Mouse (Mus musculus): ENCODE measurements around the gene H2al1h. TPM values are rescaled to one million over a fixed set of nuclear protein-coding genes. Genes with fewer than 3 reads are reported as not detected.
"Not testable (repeated sequence)": the region's sequence is repeated elsewhere in the genome, so short reads cannot be mapped to it uniquely, and the experiment has no call there.

H2al1h gene
- not detected in 2 replicates for polyA plus RNA-seq (2014; fragmentation: Nextera tagmentation; extraction: Ambion mirVana)

- not testable (repeated sequence) for H3K27ac ChIP-seq (replicated peaks; ENCODE audit: low read depth, low read length); H3K9me3 ChIP-seq (replicated peaks; ENCODE audit: control insufficient read depth, low read length); H3K4me1 ChIP-seq (ENCODE audit: control insufficient read depth, insufficient read depth, low read length); ATAC-seq (replicated peaks; ENCODE audit: insufficient number of reproducible peaks, low FRiP score, low TSS enrichment, low read depth); H3K9ac ChIP-seq (replicated peaks; ENCODE audit: low read length); H3K4me3 ChIP-seq (ENCODE audit: low read depth, low read length); DNase-seq (ENCODE audit: low spot score); H3K36me3 ChIP-seq (replicated peaks; ENCODE audit: control insufficient read depth, insufficient read depth, low read depth, low read length); H3K27me3 ChIP-seq (ENCODE audit: control insufficient read depth, insufficient read depth, low read length); H3K4me2 ChIP-seq (ENCODE audit: low read depth, low read length)
- no CpG with 5 or more reads among the region's 6 CpGs for WGBS
Observed at GRCm38 (mm10) chrX:11321192-11321591, at the start of gene H2al1h. H2al1h (plus strand) TSS chrX:11321492.

DNA sequence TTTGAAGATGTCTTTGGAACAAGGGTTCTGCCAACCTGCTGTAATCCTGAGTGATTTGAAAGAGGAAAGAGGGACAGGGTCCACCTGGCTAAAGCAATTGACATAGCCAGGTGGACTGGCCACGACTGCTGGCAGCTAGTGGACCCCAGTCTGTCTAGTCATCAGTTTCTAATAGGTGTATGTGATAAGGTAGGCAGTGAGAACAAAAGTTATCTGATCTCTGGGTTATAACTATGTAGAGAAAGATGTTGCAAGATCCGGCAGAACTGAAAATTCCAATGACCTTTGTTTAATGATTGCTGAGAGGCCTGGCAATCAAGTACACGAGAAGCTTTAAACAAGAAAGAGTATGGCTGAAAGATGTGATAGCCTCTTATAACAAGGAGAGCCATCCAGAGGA is 48.1 kb upstream of the H2al1h start:
- H3K27ac ChIP-seq (replicated peaks; ENCODE audit: low read depth, low read length): no peak overlapping the region
- no peak overlapping the region for H3K9ac ChIP-seq (replicated peaks; ENCODE audit: low read length)
- ATAC-seq (replicated peaks; ENCODE audit: insufficient number of reproducible peaks, low FRiP score, low TSS enrichment, low read depth) (no peak), DNase-seq (ENCODE audit: low spot score) (no peak)
- no peaks in the 10 kb centered on the region for H3K4me1 ChIP-seq (ENCODE audit: control insufficient read depth, insufficient read depth, low read length)
- H3K4me3 ChIP-seq (ENCODE audit: low read depth, low read length): no peak overlapping the region
- H3K9me3 ChIP-seq (replicated peaks; ENCODE audit: control insufficient read depth, low read length): no peaks in the 10 kb centered on the region
- no peaks in the 10 kb centered on the region for H3K36me3 ChIP-seq (replicated peaks; ENCODE audit: control insufficient read depth, insufficient read depth, low read depth, low read length)
- 81% methylated on average over 3 of the region's 3 CpGs for WGBS
- no peaks in the 10 kb centered on the region for H3K27me3 ChIP-seq (ENCODE audit: control insufficient read depth, insufficient read depth, low read length)
- H3K4me2 ChIP-seq (ENCODE audit: low read depth, low read length): no peak overlapping the region

GRCm38 (mm10) chrX:11277083-11277482 is 44.2 kb upstream of the H2al1h start:
- H3K9me3 ChIP-seq (replicated peaks; ENCODE audit: control insufficient read depth, low read length): no peaks in the 10 kb centered on the region
- WGBS: 78% methylated on average over 6 of the region's 6 CpGs
- H3K4me1 ChIP-seq (ENCODE audit: control insufficient read depth, insufficient read depth, low read length): no peaks in the 10 kb centered on the region
- H3K36me3 ChIP-seq (replicated peaks; ENCODE audit: control insufficient read depth, insufficient read depth, low read depth, low read length): no peaks in the 10 kb centered on the region
- H3K4me3 ChIP-seq (ENCODE audit: low read depth, low read length): no peak overlapping the region
- H3K9ac ChIP-seq (replicated peaks; ENCODE audit: low read length): no peak overlapping the region
- no peak overlapping the region for H3K27ac ChIP-seq (replicated peaks; ENCODE audit: low read depth, low read length)
- H3K4me2 ChIP-seq (ENCODE audit: low read depth, low read length): no peak overlapping the region
- DNase-seq (ENCODE audit: low spot score) (no peak), ATAC-seq (replicated peaks; ENCODE audit: insufficient number of reproducible peaks, low FRiP score, low TSS enrichment, low read depth) (no peak)
- no peaks in the 10 kb centered on the region for H3K27me3 ChIP-seq (ENCODE audit: control insufficient read depth, insufficient read depth, low read length)

- Histone ChIP-seq H3K4me3 (ENCODE audit: low read depth, low read length) (no peak overlapping the region), H3K27ac (replicated peaks; ENCODE audit: low read depth, low read length) (no peak overlapping the region), H3K9ac (replicated peaks; ENCODE audit: low read length) (no peak overlapping the region), H3K36me3 (replicated peaks; ENCODE audit: control insufficient read depth, insufficient read depth, low read depth, low read length) (no peaks in the 10 kb centered on the region), H3K9me3 (replicated peaks; ENCODE audit: control insufficient read depth, low read length) (no peaks in the 10 kb centered on the region), H3K4me1 (ENCODE audit: control insufficient read depth, insufficient read depth, low read length) (no peaks in the 10 kb centered on the region), H3K27me3 (ENCODE audit: control insufficient read depth, insufficient read depth, low read length) (no peaks in the 10 kb centered on the region), H3K4me2 (ENCODE audit: low read depth, low read length) (no peak overlapping the region)
- no peak for DNase-seq (ENCODE audit: low spot score)
- ATAC-seq (replicated peaks; ENCODE audit: insufficient number of reproducible peaks, low FRiP score, low TSS enrichment, low read depth): no peak
- 60% methylated on average over 2 of the region's 2 CpGs for WGBS
Observed at GRCm38 (mm10) chrX:11280741-11281140, 40.6 kb upstream of the H2al1h start.

DNA sequence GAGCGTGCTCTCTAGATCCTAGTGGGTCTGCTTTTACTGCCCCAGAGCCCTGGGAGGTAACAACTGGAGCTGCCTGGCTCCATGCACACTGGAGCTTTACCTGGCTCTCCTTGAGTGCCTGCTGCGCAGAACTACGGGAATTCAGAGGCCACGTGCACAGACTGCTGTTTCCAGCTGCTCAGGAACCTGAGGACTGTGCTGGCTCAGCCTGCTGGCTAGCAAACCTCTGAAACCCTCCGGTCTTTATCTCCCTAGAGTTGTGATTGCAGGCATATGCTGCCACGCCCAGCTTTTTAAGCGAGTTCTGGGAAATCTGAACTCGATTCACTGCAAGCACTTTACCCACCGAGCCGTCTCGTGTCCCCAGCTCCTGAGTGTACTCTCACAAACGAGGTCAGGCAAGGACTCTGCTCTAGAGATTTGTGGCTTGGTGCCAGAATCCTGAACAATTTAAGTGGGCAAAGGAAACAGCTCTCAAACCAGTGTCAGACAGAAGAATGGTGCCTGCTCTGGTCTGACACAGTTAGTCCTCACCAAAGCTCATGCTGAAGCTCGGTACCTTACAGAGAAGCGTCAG is 32.9 kb upstream of the H2al1h start:
- H3K9ac ChIP-seq (replicated peaks; ENCODE audit: low read length): no peak overlapping the region
- H3K9me3 ChIP-seq (replicated peaks; ENCODE audit: control insufficient read depth, low read length): no peaks in the 10 kb centered on the region
- DNase-seq (ENCODE audit: low spot score) (no peak), ATAC-seq (replicated peaks; ENCODE audit: insufficient number of reproducible peaks, low FRiP score, low TSS enrichment, low read depth) (no peak)
- no peak overlapping the region for H3K27ac ChIP-seq (replicated peaks; ENCODE audit: low read depth, low read length)
- H3K4me2 ChIP-seq (ENCODE audit: low read depth, low read length): no peak overlapping the region
- no peaks in the 10 kb centered on the region for H3K4me1 ChIP-seq (ENCODE audit: control insufficient read depth, insufficient read depth, low read length)
- no peaks in the 10 kb centered on the region for H3K27me3 ChIP-seq (ENCODE audit: control insufficient read depth, insufficient read depth, low read length)
- 76% methylated on average over 14 of the region's 14 CpGs for WGBS
- H3K4me3 ChIP-seq (ENCODE audit: low read depth, low read length): no peak overlapping the region
- no peaks in the 10 kb centered on the region for H3K36me3 ChIP-seq (replicated peaks; ENCODE audit: control insufficient read depth, insufficient read depth, low read depth, low read length)

DNA sequence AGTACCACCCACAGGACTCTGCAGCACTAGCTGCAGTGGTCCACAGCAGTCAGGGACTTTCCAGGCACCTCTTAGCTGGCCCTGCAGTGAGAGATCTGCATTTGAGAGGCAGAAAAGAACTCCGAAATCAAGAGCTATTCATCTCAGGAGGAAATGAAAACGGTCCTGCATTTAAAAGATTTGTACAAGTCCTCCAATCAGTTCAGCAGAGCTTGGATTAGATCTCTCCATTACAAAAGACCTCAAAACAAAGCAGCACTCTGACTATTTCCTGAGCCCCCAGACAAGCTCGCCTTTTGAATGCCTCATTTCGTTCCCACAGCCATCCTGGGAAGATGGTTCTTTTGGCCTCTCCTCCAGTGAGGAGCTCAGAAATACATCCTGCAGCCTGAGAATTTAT is 32.0 kb upstream of the H2al1h start:
- 69% methylated on average over 4 of the region's 4 CpGs for WGBS
- Histone ChIP-seq H3K4me2 (ENCODE audit: low read depth, low read length) (no peak overlapping the region), H3K9me3 (replicated peaks; ENCODE audit: control insufficient read depth, low read length) (no peaks in the 10 kb centered on the region), H3K27ac (replicated peaks; ENCODE audit: low read depth, low read length) (no peak overlapping the region), H3K27me3 (ENCODE audit: control insufficient read depth, insufficient read depth, low read length) (no peaks in the 10 kb centered on the region), H3K4me3 (ENCODE audit: low read depth, low read length) (no peak overlapping the region), H3K4me1 (ENCODE audit: control insufficient read depth, insufficient read depth, low read length) (no peaks in the 10 kb centered on the region), H3K9ac (replicated peaks; ENCODE audit: low read length) (no peak overlapping the region), H3K36me3 (replicated peaks; ENCODE audit: control insufficient read depth, insufficient read depth, low read depth, low read length) (no peaks in the 10 kb centered on the region)
- ATAC-seq (replicated peaks; ENCODE audit: insufficient number of reproducible peaks, low FRiP score, low TSS enrichment, low read depth) (no peak), DNase-seq (ENCODE audit: low spot score) (no peak)

GRCm38 (mm10) chrX:11298957-11299356 is 22.3 kb upstream of the H2al1h start, which contains the start of gene H2al1a:
H2al1a (plus strand) TSS chrX:11299257.
- H3K4me1 ChIP-seq (ENCODE audit: control insufficient read depth, insufficient read depth, low read length); H3K4me2 ChIP-seq (ENCODE audit: low read depth, low read length); H3K36me3 ChIP-seq (replicated peaks; ENCODE audit: control insufficient read depth, insufficient read depth, low read depth, low read length); H3K27ac ChIP-seq (replicated peaks; ENCODE audit: low read depth, low read length); H3K9me3 ChIP-seq (replicated peaks; ENCODE audit: control insufficient read depth, low read length); H3K27me3 ChIP-seq (ENCODE audit: control insufficient read depth, insufficient read depth, low read length); ATAC-seq (replicated peaks; ENCODE audit: insufficient number of reproducible peaks, low FRiP score, low TSS enrichment, low read depth); H3K9ac ChIP-seq (replicated peaks; ENCODE audit: low read length); H3K4me3 ChIP-seq (ENCODE audit: low read depth, low read length); DNase-seq (ENCODE audit: low spot score): not testable (repeated sequence)
- no CpG with 5 or more reads among the region's 3 CpGs for WGBS

GRCm38 (mm10) chrX:11302132-11302531 is 19.2 kb upstream of the H2al1h start, which contains the start of gene H2al1b:
H2al1b (plus strand) TSS chrX:11302432.
- DNase-seq (ENCODE audit: low spot score); H3K4me2 ChIP-seq (ENCODE audit: low read depth, low read length); H3K27me3 ChIP-seq (ENCODE audit: control insufficient read depth, insufficient read depth, low read length); H3K27ac ChIP-seq (replicated peaks; ENCODE audit: low read depth, low read length); H3K4me1 ChIP-seq (ENCODE audit: control insufficient read depth, insufficient read depth, low read length); H3K9ac ChIP-seq (replicated peaks; ENCODE audit: low read length); H3K9me3 ChIP-seq (replicated peaks; ENCODE audit: control insufficient read depth, low read length); ATAC-seq (replicated peaks; ENCODE audit: insufficient number of reproducible peaks, low FRiP score, low TSS enrichment, low read depth); H3K4me3 ChIP-seq (ENCODE audit: low read depth, low read length); H3K36me3 ChIP-seq (replicated peaks; ENCODE audit: control insufficient read depth, insufficient read depth, low read depth, low read length): not testable (repeated sequence)
- 95% methylated on average over 1 of the region's 3 CpGs for WGBS
